Mouse (Mus musculus) ES-E14 (cell line): Measurements from ENCODE around the gene Carmil1. TPM values are rescaled to one million over a fixed set of nuclear protein-coding genes. Genes with fewer than 3 reads are reported as not detected.

Experiments
- DNase-seq: peaks from one replicate; pipeline ENCODE4 v3.0.0-alpha.2; 2013; ENCODE audit warnings: low read depth, low spot score
- H3K27ac ChIP-seq: 2 replicates; pipeline ENCODE4 v1.5.1; 2012; ENCODE audit warnings: low read depth, mild to moderate bottlenecking, low read length, moderate library complexity, mixed read lengths; ENCODE audit not compliant: poor library complexity, insufficient read depth, severe bottlenecking
- H3K36me3 ChIP-seq: 2 replicates; pipeline ENCODE4 v1.6.1; 2012; ENCODE audit warnings: mild to moderate bottlenecking, low read length, moderate library complexity, mixed read lengths; ENCODE audit not compliant: control insufficient read depth, poor library complexity, insufficient read depth, severe bottlenecking
- H3K4me1 ChIP-seq, 2 experiments: fragments of 150-350 bp in 1 of 2; sonication (generic) in 1 of 2; 2 replicates each; pipeline ENCODE4 v1.6.1; 2012; ENCODE audit warnings: low read length in 2 of 2, mild to moderate bottlenecking in 1 of 2, mixed read lengths in 1 of 2; ENCODE audit not compliant: control insufficient read depth in 2 of 2, insufficient read depth in 2 of 2, poor library complexity in 1 of 2
- H3K4me3 ChIP-seq, 2 experiments: fragments of 150-350 bp in 1 of 2; sonication (generic) in 1 of 2; 2 replicates each; pipeline ENCODE4 v1.5.1; 2012; ENCODE audit warnings: low read length in 2 of 2, low read depth in 1 of 2, mild to moderate bottlenecking in 1 of 2, mixed read lengths in 1 of 2; ENCODE audit not compliant: insufficient read depth in 1 of 2, poor library complexity in 1 of 2, severe bottlenecking in 1 of 2
- H3K9ac ChIP-seq: 2 replicates; pipeline ENCODE4 v1.6.1; 2012; ENCODE audit warnings: low read depth, mild to moderate bottlenecking, low read length, mixed read lengths; ENCODE audit not compliant: poor library complexity, insufficient read depth, severe bottlenecking
- H3K9me3 ChIP-seq: fragments of 150-350 bp; sonication (generic); 2 replicates; pipeline ENCODE4 v1.6.1; 2012; ENCODE audit warnings: low read depth, mild to moderate bottlenecking, low read length; ENCODE audit not compliant: control insufficient read depth, insufficient read depth
- CHD2 ChIP-seq: IDR thresholded peaks from 2 replicates; pipeline ENCODE4 v1.6.1; 2014; ENCODE audit warnings: mild to moderate bottlenecking, low read depth, low read length, inconsistent platforms
- HCFC1 ChIP-seq: IDR thresholded peaks from 2 replicates; pipeline ENCODE4 v1.6.1; 2012; ENCODE audit warnings: low read length, inconsistent platforms, borderline replicate concordance; ENCODE audit not compliant: insufficient read depth
- MAFK ChIP-seq: IDR thresholded peaks from 2 replicates; pipeline ENCODE4 v1.6.1; 2014; ENCODE audit warnings: mild to moderate bottlenecking, low read depth, low read length, inconsistent platforms; ENCODE audit not compliant: insufficient read depth
- ZC3H11A ChIP-seq: IDR thresholded peaks from 2 replicates; pipeline ENCODE4 v1.6.1; 2012; ENCODE audit warnings: low read depth, mild to moderate bottlenecking, inconsistent platforms, low read length, borderline replicate concordance
- ZNF384 ChIP-seq: IDR thresholded peaks from 2 replicates; pipeline ENCODE4 v1.6.1; 2012; ENCODE audit warnings: low read depth, low read length, inconsistent platforms
- in situ Hi-C, 2 experiments: fragments of 600-800 bp; cut with MboI; formaldehyde crosslinking; loops; one replicate each; pipeline ENCODE4 v1.15.1; 2025; ENCODE audit warnings: low sequenced_read_pairs in 2 of 2, inconsistent platforms in 1 of 2; ENCODE audit not compliant: unreplicated experiment in 2 of 2
- total RNA-seq: library from RNA; depleted of rRNA; stranded (reverse); fragments of 300-350 nt; gene quantifications from 2 replicates; pipeline ENCODE4 v1.2.3, GENCODE M21; 2012

Gene Carmil1
- total RNA-seq, 1 experiment: 17.0 TPM

DNA sequence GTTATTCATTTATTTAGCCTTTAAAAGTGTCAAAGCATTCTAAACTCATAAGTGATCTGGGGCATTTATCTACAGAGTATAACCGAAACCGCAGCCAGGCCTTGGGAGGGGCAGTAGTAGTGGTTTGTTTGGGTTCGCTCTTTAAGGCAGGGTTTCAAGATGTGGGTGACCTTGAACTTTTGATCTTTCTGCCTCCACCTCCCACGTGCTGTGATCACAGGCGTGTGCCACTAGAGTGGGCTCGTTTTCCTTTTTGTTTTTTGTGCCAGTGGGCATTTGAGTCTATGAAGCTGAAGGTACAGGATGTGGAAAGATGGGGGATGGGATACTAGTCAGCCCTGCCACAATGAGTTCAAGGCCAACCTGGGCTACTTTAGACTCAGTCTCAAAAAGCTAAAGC, 34.3 kb downstream of the Carmil1 start:
- Histone ChIP-seq H3K9me3 (no peaks in the 10 kb centered on the region), H3K4me1 (no peaks in the 10 kb centered on the region), H3K27ac (no peak overlapping the region), H3K4me3 (no peak overlapping the region), H3K36me3 (no peaks in the 10 kb centered on the region; the same call in 1 of the 2 replicates), H3K9ac (no peak overlapping the region)
- DNase-seq: peak; percentile 4
- no peak for TF ChIP-seq ZNF384
- TF ChIP-seq MAFK: no peak
- no peak for TF ChIP-seq CHD2
- no peak for TF ChIP-seq ZC3H11A
- no peak for TF ChIP-seq HCFC1
- in situ Hi-C loops: no loop called here

- Histone ChIP-seq H3K36me3 (no peaks in the 10 kb centered on the region; the same call in 1 of the 2 replicates), H3K4me3 (no peak overlapping the region), H3K9me3 (no peaks in the 10 kb centered on the region), H3K4me1 (no peaks in the 10 kb centered on the region), H3K9ac (no peak overlapping the region), H3K27ac (no peak overlapping the region)
- in situ Hi-C loops: no loop called here
- TF ChIP-seq MAFK (no peak), HCFC1 (no peak), ZNF384 (no peak), ZC3H11A (no peak), CHD2 (no peak)
- DNase-seq: no peak
Measured at GRCm38 (mm10) chr13:24244613-24245012, 36.0 kb downstream of the Carmil1 start.

DNA sequence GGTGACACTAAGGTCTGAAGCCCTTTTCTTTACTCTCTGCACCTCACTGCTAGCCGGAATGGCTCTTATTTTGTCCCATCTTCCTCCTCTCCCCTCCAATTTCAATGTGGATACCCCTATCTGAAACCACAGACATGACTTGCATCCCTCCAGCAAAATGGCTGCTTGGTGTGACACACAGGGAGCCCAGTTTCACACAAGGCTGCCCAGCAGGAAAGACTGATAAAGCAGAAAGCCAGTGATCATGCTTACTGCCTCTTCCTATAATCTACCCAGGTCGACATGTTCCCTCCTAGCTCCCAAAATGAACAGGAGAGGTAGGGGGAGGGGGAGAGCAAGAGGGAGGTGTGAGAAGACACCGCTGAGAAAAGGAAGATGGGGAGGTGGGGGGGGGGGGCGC, 36.6 kb downstream of the Carmil1 start:
- no peak for DNase-seq
- Histone ChIP-seq H3K9me3 (no peaks in the 10 kb centered on the region), H3K27ac (no peak overlapping the region), H3K4me1 (no peaks in the 10 kb centered on the region), H3K4me3 (no peak overlapping the region), H3K36me3 (no peaks in the 10 kb centered on the region; the same call in 1 of the 2 replicates), H3K9ac (no peak overlapping the region)
- TF ChIP-seq ZNF384 (no peak), HCFC1 (no peak), MAFK (no peak), CHD2 (no peak)
- in situ Hi-C loops: no loop called here

DNA sequence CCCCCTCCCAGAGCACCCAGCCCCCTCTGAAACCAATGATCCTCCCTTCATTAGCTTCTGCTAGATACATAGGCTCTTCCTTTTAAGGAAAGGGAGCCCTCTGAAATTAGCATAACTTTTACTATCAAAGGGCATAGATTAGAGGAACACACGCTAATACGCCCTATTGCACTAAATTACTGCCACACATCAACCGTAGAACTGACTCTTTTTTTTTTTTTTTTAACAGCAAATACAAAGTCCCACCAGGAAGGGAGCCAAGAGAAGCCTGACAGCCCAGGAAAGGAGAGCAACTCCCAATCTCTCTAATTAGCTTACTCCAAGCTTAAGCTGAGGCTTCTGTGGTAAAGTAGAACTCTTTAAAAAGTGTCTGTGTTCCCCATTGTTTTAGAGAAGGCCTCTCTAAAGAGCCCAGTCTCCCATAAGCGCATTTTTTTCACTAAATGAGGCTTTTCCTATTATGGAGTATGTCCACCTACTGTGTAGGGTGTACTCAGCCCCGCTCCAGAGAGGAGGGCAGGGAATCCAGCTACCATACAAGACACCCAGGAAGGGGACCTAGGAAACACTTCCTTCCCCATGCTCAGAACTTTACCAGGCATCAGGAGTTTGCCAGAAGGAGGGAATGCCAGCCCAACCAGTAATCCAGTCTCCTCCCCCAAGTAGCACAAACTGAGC, 38.0 kb downstream of the Carmil1 start:
- H3K4me1 ChIP-seq: no peaks in the 10 kb centered on the region
- no peak overlapping the region for H3K4me3 ChIP-seq
- no peak for DNase-seq
- H3K36me3 ChIP-seq: no peaks in the 10 kb centered on the region; the same call in 1 of the 2 replicates
- TF ChIP-seq MAFK: no peak
- TF ChIP-seq ZC3H11A: no peak
- no peak for TF ChIP-seq ZNF384
- no peak for TF ChIP-seq HCFC1
- no peak for TF ChIP-seq CHD2
- in situ Hi-C loops: no loop called here
- H3K9me3 ChIP-seq: no peaks in the 10 kb centered on the region
- no peak overlapping the region for H3K9ac ChIP-seq
- no peak overlapping the region for H3K27ac ChIP-seq

- no peaks in the 10 kb centered on the region for H3K9me3 ChIP-seq
- no peaks in the 10 kb centered on the region; the same call in 1 of the 2 replicates for H3K36me3 ChIP-seq
- H3K4me3 ChIP-seq: no peak overlapping the region
- H3K9ac ChIP-seq: no peak overlapping the region
- H3K4me1 ChIP-seq: no peaks in the 10 kb centered on the region
- H3K27ac ChIP-seq: no peak overlapping the region
- TF ChIP-seq CHD2 (no peak), MAFK (no peak), ZNF384 (no peak), HCFC1 (no peak), ZC3H11A (no peak)
- in situ Hi-C loops: no loop called here
- DNase-seq: no peak
Measured at GRCm38 (mm10) chr13:24241201-24241600, 39.4 kb downstream of the Carmil1 start.
